Mouse (Mus musculus) neural tube, postnatal 0 days (tissue): ENCODE measurements around the gene Coa4. TPM values are rescaled to one million over a fixed set of nuclear protein-coding genes. Genes with fewer than 3 reads are reported as not detected.

Experiments
- polyA plus RNA-seq: library from polyadenylated mRNA; unstranded; fragments of >200 nt; fragmentation: Nextera tagmentation; extraction: Ambion mirVana; gene quantifications from 2 replicates; pipeline ENCODE4 v1.2.1, GENCODE M21; 2015

Gene Coa4
- 12.0 and 12.3 TPM in 2 replicates for polyA plus RNA-seq

GRCm38 (mm10) chr7:100536804-100537518 lies at the start of gene Coa4:
TSS of gene Coa4 (plus strand) at chr7:100537071.

GRCm38 (mm10) chr7:100493117-100493483 lies 43.8 kb upstream of the Coa4 start, which contains the start of gene Ucp2:
TSS of gene Ucp2 (plus strand) at chr7:100493337.

GRCm38 (mm10) chr7:100514573-100514972 lies 22.3 kb upstream of the Coa4 start, which contains the start of gene Dnajb13:
TSS of gene Dnajb13 (minus strand) at chr7:100514960.

Other genes with a start within 250 kb of the Coa4 start
- gene C2cd3, start 164.8 kb upstream of the Coa4 start, polyA plus RNA-seq: 8.8 and 9.8 TPM in 2 replicates
- gene Ppme1, start 164.8 kb upstream of the Coa4 start, polyA plus RNA-seq: 128 and 144 TPM in 2 replicates
- gene Ucp3, start 64.1 kb upstream of the Coa4 start, polyA plus RNA-seq: 0.17 and 0.18 TPM in 2 replicates
- 117 and 120 TPM in 2 replicates for gene Ucp2, start 43.7 kb upstream of the Coa4 start, polyA plus RNA-seq
- gene Dnajb13, start 22.1 kb upstream of the Coa4 start, polyA plus RNA-seq: 3.4 and 5.2 TPM in 2 replicates
- gene Rab6a, start 70.3 kb downstream of the Coa4 start, polyA plus RNA-seq: 319 and 342 TPM in 2 replicates
- gene Mrpl48, start 71.2 kb downstream of the Coa4 start, polyA plus RNA-seq: 93.2 and 102 TPM in 2 replicates
- gene Plekhb1, start 125.3 kb downstream of the Coa4 start, polyA plus RNA-seq: 104 and 115 TPM in 2 replicates
- 113 and 138 TPM in 2 replicates for gene Fam168a, start 169.6 kb downstream of the Coa4 start, polyA plus RNA-seq